Mouse (Mus musculus) frontal cortex, adult 2 months (tissue): ENCODE results near the gene Zfp61. TPM values are rescaled to one million over a fixed set of nuclear protein-coding genes. Genes with fewer than 3 reads are reported as not detected.

Source experiments
- DNase-seq, 2 experiments: peaks; one replicate each; pipeline ENCODE4 v3.0.0; 2022; ENCODE audit warnings: low spot score in 1 of 2; ENCODE audit errors: extremely low spot score in 1 of 2
- polyA plus RNA-seq: library from polyadenylated mRNA; depleted of rRNA; stranded (reverse); fragments of >200 nt; gene quantifications from 2 replicates; pipeline ENCODE4 v1.2.3, GENCODE M21; 2012; rRNA removed

Gene Zfp61
- polyA plus RNA-seq, result 27.5 and 28.7 TPM in 2 replicates

DNA sequence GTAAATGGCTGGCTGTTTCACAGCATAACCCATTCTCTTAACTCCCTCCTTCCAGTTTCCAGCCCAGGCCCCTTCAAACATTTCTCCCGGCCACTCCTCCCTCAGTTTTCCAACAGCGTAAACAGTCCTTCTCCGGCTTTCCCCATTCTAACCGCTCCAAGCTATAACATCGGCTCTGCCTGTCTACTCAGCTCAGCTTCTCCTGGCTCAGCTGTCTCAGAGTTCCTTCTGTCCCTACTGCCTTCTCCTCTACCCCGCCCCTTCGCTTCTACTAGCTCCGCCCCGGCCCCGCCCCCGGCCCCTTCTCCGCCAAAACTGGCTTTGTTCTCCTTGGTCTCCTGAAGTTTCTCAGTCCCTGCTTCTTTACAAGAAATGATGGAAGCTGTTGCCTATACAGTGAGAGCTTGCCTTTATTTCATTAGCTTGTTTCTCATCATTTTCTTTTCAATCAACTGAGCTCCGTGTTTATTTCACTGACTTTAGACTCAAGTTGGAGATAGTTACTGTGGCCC is at the start of gene Zfp61:
Gene Zfp61 (minus strand): TSS at position 462 of the 512 bp plus-strand sequence.
- peak in 1 of 2 experiments; percentile 29 for DNase-seq

DNA sequence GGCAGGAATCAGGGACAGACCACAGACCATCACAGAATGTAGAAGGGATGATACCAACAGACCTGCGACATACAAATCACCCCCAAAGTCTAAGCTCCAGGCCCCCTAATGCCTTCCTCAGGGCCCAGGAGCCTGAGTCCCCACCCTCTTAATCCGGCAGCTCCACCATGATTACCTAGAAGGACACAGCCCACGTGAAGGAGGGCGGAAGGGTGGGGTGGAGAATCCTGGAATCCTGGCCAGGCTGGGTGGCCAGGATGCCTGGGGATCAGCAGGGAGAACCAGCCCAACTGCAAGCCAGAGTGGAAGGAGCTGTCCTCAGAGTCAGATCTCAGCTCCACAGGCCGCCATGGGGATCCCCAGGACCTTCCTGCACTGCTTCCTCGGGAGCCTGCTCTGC is 47.9 kb upstream of the Zfp61 start, which contains the start of gene Lypd5:
Gene Lypd5 (plus strand): TSS at position 301 of the 400 bp plus-strand sequence.
- DNase-seq, result no peak

DNA sequence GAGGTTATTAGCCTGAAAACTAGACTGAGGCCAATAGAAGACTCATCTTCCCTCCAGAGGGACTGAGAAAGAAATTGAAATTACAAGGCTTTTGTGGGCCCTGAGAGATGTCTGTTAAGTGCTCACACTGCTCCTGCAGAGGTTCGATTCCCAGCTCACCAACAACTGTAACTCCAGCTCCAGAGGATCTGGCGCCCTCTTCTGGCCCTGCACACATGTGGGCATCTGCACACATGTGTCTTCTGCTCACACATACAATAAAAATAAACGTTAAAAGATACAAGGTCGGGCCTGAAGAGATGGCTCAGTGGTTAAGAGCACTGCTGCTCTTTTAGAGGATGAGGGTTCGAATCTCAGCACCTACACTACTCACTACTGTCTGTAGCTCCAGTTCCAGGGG is 45.4 kb upstream of the Zfp61 start:
- no peak for DNase-seq

DNA sequence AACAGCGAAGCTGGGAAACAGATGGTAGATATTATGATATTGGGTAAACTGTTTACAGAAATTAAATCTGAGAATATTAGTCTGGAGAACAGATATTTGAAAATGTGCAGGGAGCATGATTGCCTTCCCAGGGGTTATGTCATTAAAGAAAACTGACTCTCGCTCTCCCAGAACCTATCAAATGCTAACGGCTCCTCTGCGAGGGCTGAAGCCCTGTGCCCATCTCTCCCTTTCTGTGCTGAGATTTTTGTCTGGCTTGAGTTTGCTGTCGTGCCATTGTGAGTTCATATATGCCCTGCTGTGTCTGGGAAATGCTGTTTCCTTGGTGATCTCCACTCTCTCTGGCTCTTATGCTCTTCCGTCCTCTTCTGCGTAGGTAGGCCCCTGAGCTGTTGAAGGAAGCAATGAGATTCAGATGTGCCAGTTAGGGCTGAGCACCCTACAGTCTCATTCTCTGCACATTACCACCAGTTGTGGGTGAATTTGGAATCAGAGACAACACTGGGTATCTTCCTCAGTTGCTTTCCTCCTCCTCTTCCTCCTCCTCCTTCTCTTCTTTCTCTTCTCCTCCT is 42.8 kb upstream of the Zfp61 start:
- DNase-seq, result peak in 1 of 2 experiments; percentile 44

DNA sequence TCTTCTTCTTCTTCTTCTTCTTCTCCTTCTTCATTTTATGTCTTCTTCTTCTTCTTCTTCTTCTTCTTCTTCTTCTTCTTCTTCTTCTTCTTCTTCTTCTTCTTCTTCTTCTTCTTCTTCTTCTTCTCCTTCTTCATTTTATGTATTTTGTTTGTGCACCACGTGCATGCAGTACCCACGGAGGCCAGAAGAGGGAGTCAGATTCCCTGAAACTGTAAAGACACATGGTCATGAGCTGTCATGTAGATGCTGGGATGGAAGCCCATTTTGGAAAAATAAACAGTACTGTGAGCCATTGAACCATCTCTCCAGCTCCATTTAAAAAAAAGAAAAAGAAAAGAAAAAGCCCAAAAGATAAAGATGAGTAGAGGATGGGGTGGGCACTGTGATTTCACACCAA is 37.2 kb upstream of the Zfp61 start:
- no peak for DNase-seq

DNA sequence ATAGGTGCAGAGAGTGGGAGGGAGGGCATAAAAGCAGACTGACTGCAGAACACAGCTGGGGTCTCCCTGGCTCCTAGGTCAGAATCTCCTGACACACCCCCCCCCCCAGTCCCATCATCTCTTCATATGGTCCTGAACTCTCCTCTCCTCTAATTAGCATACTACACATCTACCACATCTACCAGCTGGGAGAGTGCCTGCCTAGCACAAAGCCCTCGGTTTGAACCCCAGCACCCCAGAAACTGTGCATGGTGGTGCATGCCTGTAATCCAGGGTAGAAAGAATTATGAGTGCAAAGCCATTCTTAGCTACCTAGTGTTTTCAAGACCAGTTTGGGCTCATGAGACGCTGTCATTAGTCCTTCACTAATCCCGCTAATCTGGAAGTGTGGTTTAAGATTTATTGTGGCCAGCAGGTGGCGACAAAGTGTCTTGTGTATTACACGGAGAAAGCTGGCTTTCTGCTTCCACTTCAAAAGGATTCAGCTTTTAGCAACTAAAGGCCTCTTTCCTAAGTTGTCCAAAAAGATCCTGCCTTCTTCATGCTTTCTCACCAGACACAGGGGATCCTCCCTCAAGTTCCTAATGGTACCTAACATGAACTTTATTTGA is 34.8 kb upstream of the Zfp61 start:
- peak; percentile 52 to 92 for DNase-seq

DNA sequence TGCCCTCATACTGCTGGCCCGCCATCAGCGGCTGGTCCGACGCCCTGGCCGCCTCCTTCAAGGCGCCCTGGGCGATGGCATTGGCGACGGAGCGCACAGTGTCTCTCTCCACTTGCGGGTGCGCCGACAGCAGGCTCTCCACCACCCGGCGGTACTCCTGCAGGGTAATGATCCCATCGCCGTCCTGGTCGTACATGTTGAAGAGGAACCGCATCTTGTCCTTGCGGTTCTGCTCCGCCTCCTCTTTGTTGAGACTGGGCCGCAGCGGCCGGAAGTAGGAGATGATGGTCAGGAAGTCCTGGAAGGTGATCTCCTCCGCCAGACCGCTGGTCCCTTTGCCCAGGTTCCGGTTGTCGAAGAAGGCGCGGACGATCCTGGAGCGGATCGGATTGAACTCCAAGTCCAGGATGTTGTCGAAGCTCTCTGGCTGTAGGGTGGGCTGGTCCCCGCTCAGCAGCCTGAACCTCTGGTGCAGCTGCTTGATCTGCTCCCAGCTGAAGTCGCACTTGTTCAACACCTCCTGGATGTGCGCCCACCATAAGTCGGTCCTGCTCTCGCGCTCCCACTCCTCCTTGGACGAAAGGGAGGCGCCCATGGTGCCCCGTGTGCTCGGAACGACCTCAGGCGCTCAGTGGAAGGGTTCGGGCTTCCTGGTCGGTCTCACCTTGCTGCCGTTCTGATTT is 32.4 kb upstream of the Zfp61 start, which contains the start of gene Tescl:
Gene Tescl (minus strand): TSS at position 633 of the 683 bp plus-strand sequence.
- DNase-seq, result no peak

DNA sequence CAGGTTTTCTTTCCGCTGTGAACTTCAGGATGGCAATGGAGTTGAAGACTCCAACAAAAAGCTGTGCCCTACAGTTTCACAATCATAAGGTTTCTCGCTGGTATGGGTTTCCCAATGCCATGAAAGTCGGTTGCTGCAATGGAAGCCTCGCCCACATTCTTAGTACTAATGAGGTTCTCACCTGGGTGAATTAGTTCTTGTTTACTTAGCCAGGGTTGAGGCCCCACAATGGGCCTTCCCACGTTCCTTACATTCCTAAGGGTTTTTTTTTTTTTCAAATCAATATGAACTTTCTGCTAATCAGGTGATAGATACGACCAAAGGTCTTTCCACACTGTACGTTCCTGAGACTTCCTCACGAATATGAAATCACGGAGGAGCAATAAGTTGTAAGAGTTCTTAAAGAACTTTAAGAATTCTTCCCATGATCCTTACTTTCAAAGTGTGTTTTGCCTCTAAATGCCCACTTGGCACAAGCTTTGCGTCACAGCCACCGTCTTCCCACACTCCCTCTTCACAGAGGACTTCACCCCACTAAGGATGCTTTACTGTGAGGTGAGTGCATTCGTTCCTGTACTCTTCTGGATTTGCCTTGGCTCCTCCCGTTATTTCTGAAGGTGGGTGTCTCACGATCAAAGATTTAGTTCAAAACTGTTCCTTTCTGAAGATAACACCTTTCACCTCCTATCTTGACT is 26.4 kb upstream of the Zfp61 start:
- no peak for DNase-seq

DNA sequence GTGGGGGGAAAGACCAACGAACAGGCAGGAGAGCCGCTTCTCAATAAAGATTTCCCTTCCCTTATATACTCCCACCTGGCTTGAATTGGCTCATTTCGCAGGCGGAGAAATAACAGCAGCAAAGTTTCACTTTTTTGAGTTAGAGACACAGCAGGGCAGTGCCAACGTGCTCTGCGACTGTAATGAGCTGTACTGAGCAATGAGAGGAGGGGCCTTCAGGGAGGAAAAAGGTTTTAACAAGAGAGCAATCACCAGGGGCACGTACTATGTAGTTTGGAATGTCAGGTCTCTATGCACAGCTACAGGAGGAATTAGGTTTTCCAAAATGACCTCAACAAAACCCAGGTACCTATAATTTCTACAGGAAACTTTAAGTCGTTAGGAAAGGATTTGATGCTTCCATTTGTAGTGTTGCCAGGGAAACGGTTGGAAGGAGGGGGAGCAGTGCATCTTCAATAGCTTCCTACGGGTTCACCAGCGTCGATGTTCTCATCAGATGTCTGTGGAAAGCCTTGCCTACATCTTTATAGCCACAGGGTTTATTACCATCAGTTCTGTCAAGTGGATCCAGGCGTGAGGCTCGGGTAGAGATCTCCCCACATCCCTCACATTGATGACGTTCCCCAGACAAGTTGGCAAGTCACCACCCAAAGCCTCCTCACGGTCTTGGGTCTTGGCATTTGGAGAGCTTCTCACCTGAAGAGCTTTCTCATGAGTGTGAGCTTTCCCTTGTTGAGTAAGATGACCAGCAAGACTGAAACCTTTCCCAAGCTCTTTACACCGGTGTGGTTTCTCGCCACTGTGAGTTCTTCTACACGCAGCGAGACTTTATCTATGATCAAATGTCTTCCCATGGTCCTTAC is 25.5 kb upstream of the Zfp61 start:
- peak in 1 of 2 experiments; percentile 57 for DNase-seq

DNA sequence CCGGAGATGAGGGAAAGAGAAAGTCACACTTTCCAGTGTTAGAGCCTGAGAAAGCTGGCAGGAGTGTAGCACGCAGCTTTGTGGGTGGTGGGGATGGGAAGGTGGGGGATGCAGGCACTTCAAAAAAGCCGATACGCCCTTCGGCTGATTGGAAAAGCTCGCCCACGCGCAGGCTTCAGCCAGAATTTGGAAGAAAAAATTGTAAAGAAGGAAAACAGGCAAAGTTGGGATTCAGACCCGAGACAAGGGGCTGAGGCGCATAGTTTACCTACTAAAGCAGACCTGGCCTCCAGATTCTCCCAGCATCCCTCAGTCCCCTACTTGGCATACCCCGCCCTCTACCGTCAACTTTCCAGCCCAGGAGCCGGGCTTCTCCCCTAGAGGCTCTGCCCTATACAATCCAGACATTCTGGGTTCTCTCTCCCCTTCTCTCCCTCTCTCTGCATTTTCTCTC is 24.7 kb upstream of the Zfp61 start:
- peak; percentile 60 to 81 for DNase-seq

DNA sequence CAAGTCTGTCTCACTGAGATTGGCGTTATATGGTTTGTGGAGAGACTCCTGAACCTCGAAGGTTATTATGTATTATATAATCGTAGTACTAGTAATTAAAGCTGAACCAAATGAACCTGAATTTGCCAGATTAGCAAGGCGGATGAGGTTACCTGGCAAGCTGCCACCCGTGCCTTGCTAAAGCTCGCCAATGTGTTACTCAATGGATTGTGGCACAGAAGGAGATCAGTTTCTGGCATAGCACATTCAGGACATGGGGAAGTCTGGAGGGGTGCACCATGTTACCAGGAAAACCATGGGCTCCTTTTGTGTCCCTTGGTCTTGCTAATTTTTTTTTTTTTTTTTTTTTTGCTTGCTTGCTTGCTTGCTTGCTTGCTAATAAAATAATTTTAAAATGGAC is 24.2 kb upstream of the Zfp61 start:
- peak in 1 of 2 experiments; percentile 34 for DNase-seq

DNA sequence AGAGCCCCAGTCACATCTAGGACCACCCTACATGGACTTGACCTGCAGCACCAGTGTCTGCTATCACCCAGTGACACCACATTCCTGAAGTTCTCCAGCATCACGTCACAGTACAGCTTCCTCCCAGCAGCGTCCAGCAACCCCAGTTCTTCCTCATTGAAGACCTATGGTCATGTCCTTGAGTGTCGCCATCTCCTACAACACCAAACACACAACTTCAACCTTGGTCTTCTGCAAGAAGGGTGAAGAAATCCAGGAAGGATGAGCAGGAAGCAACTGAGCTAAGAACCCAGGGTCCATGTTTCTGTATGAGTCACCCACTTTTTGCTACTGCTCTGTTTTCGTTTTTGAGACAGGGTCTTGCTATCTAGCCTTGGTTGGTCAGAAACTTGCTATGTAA is 21.6 kb upstream of the Zfp61 start:
- no peak for DNase-seq

DNA sequence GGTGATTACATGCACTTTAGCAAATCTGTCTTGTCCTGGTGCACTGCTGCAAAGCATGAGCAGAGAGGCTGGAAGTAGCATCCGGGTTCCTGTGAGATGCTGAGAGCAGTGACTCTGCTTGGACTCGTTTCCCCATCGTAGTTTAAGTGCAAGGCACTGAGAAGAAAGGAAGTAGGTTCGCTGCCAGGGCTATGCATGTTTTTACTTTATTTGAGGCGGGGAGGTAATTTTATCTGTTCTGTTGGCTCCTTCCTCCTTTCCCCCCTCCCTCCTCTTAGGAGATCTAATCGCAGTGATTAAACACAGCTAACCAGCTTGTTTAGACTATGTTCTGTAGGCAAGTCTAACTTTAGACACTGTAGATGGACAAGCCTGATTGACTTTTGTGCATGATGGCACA is 17.9 kb upstream of the Zfp61 start:
- no peak for DNase-seq

DNA sequence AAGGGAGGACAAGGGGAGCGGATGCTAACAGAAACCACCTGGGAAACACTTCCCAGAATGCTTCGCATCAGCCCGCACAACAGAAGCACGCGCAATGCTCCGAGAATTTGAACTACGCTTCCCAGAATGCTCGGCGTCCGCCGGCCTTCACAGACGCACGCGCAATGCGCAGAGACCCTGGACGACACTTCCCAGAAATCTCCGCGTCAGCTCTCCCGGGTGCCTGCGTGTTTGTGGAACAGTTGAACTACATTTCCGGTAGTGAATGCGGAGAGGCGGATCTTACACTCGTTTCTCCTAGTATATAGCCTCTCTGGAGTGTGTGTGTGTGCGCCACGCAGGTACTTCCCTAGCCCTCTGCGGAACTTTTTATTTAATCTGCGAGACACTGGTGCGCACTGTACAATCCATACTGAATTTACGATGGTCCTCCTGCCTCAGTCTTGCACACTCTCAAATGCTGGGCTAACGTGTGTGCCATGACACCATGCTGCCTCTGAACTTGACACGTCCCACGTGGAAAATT is 15.6 kb upstream of the Zfp61 start, which contains the start of gene Zfp94:
Gene Zfp94 (minus strand): TSS at position 100 of the 526 bp plus-strand sequence.
- DNase-seq, result peak; percentile 96 to 99

DNA sequence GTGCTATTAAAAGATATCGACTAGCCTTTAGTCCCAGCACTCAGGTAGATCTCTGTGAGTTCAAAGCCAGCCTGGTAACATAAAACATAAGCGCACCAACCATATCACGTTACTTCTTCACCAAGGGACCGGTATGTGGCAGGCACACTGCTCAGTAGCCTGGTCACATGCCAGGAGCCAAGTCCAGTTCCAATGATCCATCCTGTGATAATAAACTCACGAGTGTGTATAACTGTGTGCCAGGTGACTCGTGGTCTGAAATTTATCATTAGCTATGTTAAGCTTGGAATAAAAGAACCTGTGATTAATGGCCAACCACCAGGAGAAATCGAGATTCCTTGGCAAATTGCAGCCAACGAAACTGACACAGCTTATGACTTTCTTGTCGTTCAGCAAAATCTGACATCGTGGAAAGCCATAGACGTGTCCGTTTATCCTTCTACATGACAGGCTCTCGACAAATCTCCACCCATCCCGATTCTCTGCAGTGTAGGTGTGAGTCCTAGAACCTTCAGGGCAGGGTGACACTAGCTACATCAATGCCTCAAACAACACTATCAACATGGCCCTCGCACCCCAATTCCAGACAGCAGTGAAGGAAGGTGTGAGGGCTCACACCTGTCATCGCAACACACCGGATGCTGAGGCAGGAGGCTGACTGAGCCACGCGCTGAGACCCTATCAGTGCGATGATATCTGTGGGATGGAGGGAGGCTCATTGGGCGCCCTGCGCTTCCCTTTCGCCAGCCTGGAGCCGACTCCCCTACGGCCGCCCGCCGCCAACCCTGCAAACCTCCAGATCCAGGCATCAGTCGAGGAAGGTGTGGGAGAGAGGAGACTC is 14.9 kb upstream of the Zfp61 start:
- DNase-seq, result peak in 1 of 2 experiments; percentile 11

DNA sequence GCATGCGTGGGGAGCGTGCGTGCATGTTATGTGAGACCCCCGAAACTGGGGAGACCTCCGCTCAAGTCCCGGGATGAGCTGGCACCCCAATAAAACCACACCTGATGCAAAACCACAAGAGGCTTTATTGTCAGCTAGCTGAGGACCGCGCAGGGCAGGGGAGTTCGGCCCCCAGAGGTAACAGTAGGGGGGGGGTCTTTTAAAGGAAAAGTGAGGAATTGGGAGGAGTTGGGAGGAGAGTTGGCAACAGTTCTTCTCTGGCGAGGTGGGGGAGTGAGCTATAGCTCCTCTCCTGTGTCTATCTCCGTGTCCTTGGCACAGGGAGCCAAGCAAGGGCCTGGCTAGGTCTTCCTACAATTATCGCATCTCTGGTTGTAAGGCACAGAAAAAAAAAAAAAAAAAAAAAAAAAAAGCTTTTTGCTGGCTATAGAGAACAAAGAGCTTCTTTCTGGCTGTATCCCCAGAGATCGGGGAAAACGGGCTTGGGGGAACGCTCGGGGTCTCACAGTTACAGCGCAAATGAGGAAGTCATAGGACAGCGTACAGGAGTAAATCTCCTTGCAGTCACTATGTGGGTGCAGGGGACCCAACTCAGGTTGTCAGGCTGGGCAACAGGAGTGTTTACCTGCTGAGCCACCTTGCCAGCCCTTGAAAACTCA is 1.1 kb downstream of the Zfp61 start:
- peak in 1 of 2 experiments; percentile 29 for DNase-seq

DNA sequence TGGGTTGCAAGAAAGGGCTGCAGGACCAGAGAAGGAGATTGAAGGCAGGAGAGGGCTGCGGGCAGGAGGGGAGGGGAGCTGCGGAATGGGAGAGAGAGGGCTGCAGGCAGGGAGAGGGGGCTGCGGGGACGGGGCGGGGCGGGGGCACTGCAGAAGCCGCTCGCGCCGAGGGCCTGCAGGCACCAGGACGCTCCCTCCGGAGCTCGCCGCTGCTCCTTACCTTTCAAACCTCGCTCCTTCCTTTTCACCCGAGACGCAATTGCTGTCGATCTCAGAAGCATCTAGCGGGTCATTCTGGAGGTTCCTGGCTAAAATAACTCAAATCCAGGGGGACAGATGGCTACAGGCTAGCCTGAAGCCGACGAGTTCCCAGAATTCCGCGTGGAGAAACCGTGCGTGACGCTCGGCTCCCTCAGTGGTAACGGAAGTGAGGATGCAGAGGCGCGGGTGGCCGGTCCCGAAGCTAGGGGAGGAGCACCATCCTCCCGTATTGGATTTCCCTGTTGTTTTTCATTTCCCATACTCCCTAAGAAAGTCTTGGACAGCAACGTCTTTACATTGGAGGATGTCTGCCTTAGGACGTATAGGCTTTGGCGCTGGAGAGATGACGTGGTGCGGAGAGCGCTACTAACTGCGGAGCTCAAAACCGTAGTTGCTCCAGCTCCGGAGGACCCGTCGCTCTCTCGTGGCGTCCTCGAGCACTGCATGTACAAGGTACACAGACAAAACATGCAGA is 1.9 kb downstream of the Zfp61 start:
- DNase-seq, result peak; percentile 91 to 92

DNA sequence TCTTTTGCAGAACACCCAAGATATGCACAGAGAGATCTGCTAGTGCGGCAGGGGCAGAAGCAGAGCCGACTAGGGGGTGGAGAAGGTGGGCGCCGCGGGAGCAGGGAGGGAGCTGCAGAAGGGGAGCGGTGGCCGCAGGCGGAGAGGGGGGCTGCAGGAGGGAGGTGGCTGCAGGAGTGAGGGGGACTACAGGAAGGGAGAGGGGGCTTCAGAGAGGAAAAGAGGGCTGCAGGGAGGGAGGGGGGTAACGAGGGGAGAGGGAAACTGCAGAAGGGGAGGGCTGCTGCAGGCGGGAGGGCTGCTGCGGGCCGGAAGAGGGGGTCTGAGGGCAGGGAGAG is 2.4 kb downstream of the Zfp61 start:
- DNase-seq, result peak in 1 of 2 experiments; percentile 11
